Mouse (Mus musculus): Measurements from ENCODE around the gene Foxn3. TPM values are rescaled to one million over a fixed set of nuclear protein-coding genes. Genes with fewer than 3 reads are reported as not detected.

Foxn3 gene
- polyA plus RNA-seq, 1 experiment from 2014 or later, result 41.9 TPM

GRCm38 (mm10) chr12:99375878-99376454 lies 187.4 kb downstream of the Foxn3 start:
- Histone ChIP-seq H3K27me3 (replicated peaks; ENCODE audit: control insufficient read depth, insufficient read depth, low read length) (no peaks in the 10 kb centered on the region), H3K36me3 (ENCODE audit: control insufficient read depth, insufficient read depth) (peaks cover 7% of the 10 kb centered on the region), H3K9ac (ENCODE audit: low read depth, low read length) (no peak overlapping the region), H3K27ac (ENCODE audit: low read depth, low read length) (no peak overlapping the region), H3K4me1 (replicated peaks; ENCODE audit: control insufficient read depth, insufficient read depth, low read length) (0 out of 2 replicates have a peak, but pooled peaks cover 4% of the 10 kb centered on the region), H3K4me3 (ENCODE audit: low read depth, low read length) (no peak overlapping the region), H3K9me3 (ENCODE audit: control insufficient read depth) (no peaks in the 10 kb centered on the region), H3K4me2 (replicated peaks; ENCODE audit: low read depth) (no peak overlapping the region)
- WGBS, result 51% methylated on average over 8 of the region's 8 CpGs
- ATAC-seq, result no peak
- TF ChIP-seq CTCF (IDR thresholded peaks at IDR 0.05; ENCODE audit: low read depth), result no peak

- Histone ChIP-seq H3K4me2 (replicated peaks; ENCODE audit: low read depth) (no peak overlapping the region), H3K27me3 (replicated peaks; ENCODE audit: control insufficient read depth, insufficient read depth, low read length) (no peaks in the 10 kb centered on the region), H3K36me3 (ENCODE audit: control insufficient read depth, insufficient read depth) (peaks cover 9% of the 10 kb centered on the region; the same call in 1 of the 2 replicates), H3K9me3 (ENCODE audit: control insufficient read depth) (no peaks in the 10 kb centered on the region), H3K4me1 (replicated peaks; ENCODE audit: control insufficient read depth, insufficient read depth, low read length) (0 out of 2 replicates have a peak, but pooled peaks cover 5% of the 10 kb centered on the region), H3K27ac (ENCODE audit: low read depth, low read length) (no peak overlapping the region), H3K4me3 (ENCODE audit: low read depth, low read length) (no peak overlapping the region), H3K9ac (ENCODE audit: low read depth, low read length) (no peak overlapping the region)
- no peak for ATAC-seq
- WGBS, result 68% methylated on average over 6 of the region's 6 CpGs
- TF ChIP-seq CTCF (IDR thresholded peaks at IDR 0.05; ENCODE audit: low read depth), result no peak
Measured at GRCm38 (mm10) chr12:99375426-99375825, 188.0 kb downstream of the Foxn3 start.

GRCm38 (mm10) chr12:99374099-99374600 lies 189.2 kb downstream of the Foxn3 start:
- H3K4me3 ChIP-seq (ENCODE audit: low read depth, low read length), result no peak overlapping the region
- H3K9me3 ChIP-seq (ENCODE audit: control insufficient read depth), result no peaks in the 10 kb centered on the region
- 71% methylated on average over 12 of the region's 12 CpGs for WGBS
- H3K36me3 ChIP-seq (ENCODE audit: control insufficient read depth, insufficient read depth), result peaks cover 12% of the 10 kb centered on the region; the same call in 1 of the 2 replicates
- TF ChIP-seq CTCF (IDR thresholded peaks at IDR 0.05; ENCODE audit: low read depth), result no peak
- H3K9ac ChIP-seq (ENCODE audit: low read depth, low read length), result no peak overlapping the region
- H3K4me2 ChIP-seq (replicated peaks; ENCODE audit: low read depth), result no peak overlapping the region
- H3K27me3 ChIP-seq (replicated peaks; ENCODE audit: control insufficient read depth, insufficient read depth, low read length), result no peaks in the 10 kb centered on the region
- ATAC-seq, result no peak
- no peak overlapping the region for H3K27ac ChIP-seq (ENCODE audit: low read depth, low read length)
- 0 out of 2 replicates have a peak, but pooled peaks cover 5% of the 10 kb centered on the region for H3K4me1 ChIP-seq (replicated peaks; ENCODE audit: control insufficient read depth, insufficient read depth, low read length)

- Histone ChIP-seq H3K9ac (ENCODE audit: low read depth, low read length) (no peak overlapping the region), H3K27me3 (replicated peaks; ENCODE audit: control insufficient read depth, insufficient read depth, low read length) (no peaks in the 10 kb centered on the region), H3K4me1 (replicated peaks; ENCODE audit: control insufficient read depth, insufficient read depth, low read length) (0 out of 2 replicates have a peak, but pooled peaks cover 5% of the 10 kb centered on the region), H3K4me3 (ENCODE audit: low read depth, low read length) (no peak overlapping the region), H3K4me2 (replicated peaks; ENCODE audit: low read depth) (no peak overlapping the region), H3K9me3 (ENCODE audit: control insufficient read depth) (no peaks in the 10 kb centered on the region), H3K27ac (ENCODE audit: low read depth, low read length) (no peak overlapping the region; the same call in 1 of the 2 replicates), H3K36me3 (ENCODE audit: control insufficient read depth, insufficient read depth) (peaks cover 12% of the 10 kb centered on the region; the same call in 1 of the 2 replicates)
- ATAC-seq, result no peak
- TF ChIP-seq CTCF (IDR thresholded peaks at IDR 0.05; ENCODE audit: low read depth), result no peak
- WGBS, result 80% methylated on average over 4 of the region's 4 CpGs
Measured at GRCm38 (mm10) chr12:99373584-99373983, 189.8 kb downstream of the Foxn3 start.

GRCm38 (mm10) chr12:99371500-99371899 lies 191.9 kb downstream of the Foxn3 start:
- Histone ChIP-seq H3K27me3 (replicated peaks; ENCODE audit: control insufficient read depth, insufficient read depth, low read length) (no peaks in the 10 kb centered on the region), H3K4me1 (replicated peaks; ENCODE audit: control insufficient read depth, insufficient read depth, low read length) (0 out of 2 replicates have a peak, but pooled peaks cover 5% of the 10 kb centered on the region), H3K9ac (ENCODE audit: low read depth, low read length) (no peak overlapping the region), H3K9me3 (ENCODE audit: control insufficient read depth) (no peaks in the 10 kb centered on the region), H3K4me2 (replicated peaks; ENCODE audit: low read depth) (no peak overlapping the region), H3K27ac (ENCODE audit: low read depth, low read length) (no peak overlapping the region), H3K36me3 (ENCODE audit: control insufficient read depth, insufficient read depth) (peaks cover 12% of the 10 kb centered on the region; the same call in 1 of the 2 replicates), H3K4me3 (ENCODE audit: low read depth, low read length) (no peak overlapping the region)
- no peak for ATAC-seq
- WGBS, result 26% methylated on average over 5 of the region's 5 CpGs
- TF ChIP-seq CTCF (IDR thresholded peaks at IDR 0.05; ENCODE audit: low read depth), result no peak

GRCm38 (mm10) chr12:99368251-99368650 lies 195.1 kb downstream of the Foxn3 start:
- TF ChIP-seq CTCF (IDR thresholded peaks at IDR 0.05; ENCODE audit: low read depth), result no peak
- ATAC-seq, result no peak

More at GRCm38 (mm10) chr12:99368251-99368650, 195.1 kb downstream of the Foxn3 start:
- Histone ChIP-seq H3K36me3 (ENCODE audit: control insufficient read depth, insufficient read depth) (0 out of 2 replicates have a peak, but pooled peaks cover 6% of the 10 kb centered on the region), H3K4me2 (replicated peaks; ENCODE audit: low read depth) (no peak overlapping the region), H3K9me3 (ENCODE audit: control insufficient read depth) (no peaks in the 10 kb centered on the region), H3K4me1 (replicated peaks; ENCODE audit: control insufficient read depth, insufficient read depth, low read length) (peaks cover 8% of the 10 kb centered on the region; the same call in 1 of the 2 replicates), H3K9ac (ENCODE audit: low read depth, low read length) (no peak overlapping the region), H3K27me3 (replicated peaks; ENCODE audit: control insufficient read depth, insufficient read depth, low read length) (no peaks in the 10 kb centered on the region), H3K4me3 (ENCODE audit: low read depth, low read length) (no peak overlapping the region), H3K27ac (ENCODE audit: low read depth, low read length) (no peak overlapping the region)
- WGBS, result 90% methylated on average over 10 of the region's 10 CpGs

Measured in intestine, postnatal 0 days (tissue).